Mouse (Mus musculus): Measurements from ENCODE around the gene Akap13. TPM values are rescaled to one million over a fixed set of nuclear protein-coding genes. Genes with fewer than 3 reads are reported as not detected.

Akap13 gene
- polyA plus RNA-seq, 1 experiment from 2014 or later, result 17.1 TPM

DNA sequence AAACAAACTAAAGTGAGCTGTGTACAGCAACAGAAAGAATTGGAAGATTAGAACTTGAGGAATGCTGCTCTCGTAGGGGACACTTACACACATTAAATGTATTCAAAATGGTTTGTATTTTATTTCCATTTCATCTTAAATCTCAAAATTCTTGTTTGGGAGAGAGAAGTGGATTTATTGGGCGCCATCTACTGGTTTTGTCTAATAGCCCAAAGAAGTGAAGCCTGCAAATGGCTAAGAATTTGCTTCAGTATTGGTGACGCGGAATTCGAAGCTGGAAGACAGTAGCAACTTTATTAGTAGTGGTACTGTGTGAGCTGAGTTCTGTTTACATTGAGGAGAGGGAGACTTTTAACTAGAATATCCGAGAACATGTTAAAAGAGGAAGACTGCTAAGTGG, 100.6 kb downstream of the Akap13 start:
- no peak for ATAC-seq
- H3K9ac ChIP-seq (replicated peaks), result no peak overlapping the region
- 0 out of 2 replicates have a peak, but pooled peaks cover 4% of the 10 kb centered on the region for H3K4me1 ChIP-seq (replicated peaks)
- no peak overlapping the region for H3K27ac ChIP-seq
- no peak overlapping the region for H3K4me3 ChIP-seq (replicated peaks)
- H3K4me2 ChIP-seq (replicated peaks), result no peak overlapping the region
- 60% methylated on average over 6 of the region's 6 CpGs for WGBS
- H3K36me3 ChIP-seq, result no peaks in the 10 kb centered on the region
- no peaks in the 10 kb centered on the region for H3K27me3 ChIP-seq
- H3K9me3 ChIP-seq, result no peaks in the 10 kb centered on the region

- H3K4me2 ChIP-seq (replicated peaks), result no peak overlapping the region
- H3K9ac ChIP-seq (replicated peaks), result no peak overlapping the region
- H3K27ac ChIP-seq, result no peak overlapping the region
- H3K4me1 ChIP-seq (replicated peaks), result 0 out of 2 replicates have a peak, but pooled peaks cover 4% of the 10 kb centered on the region
- no peak overlapping the region for H3K4me3 ChIP-seq (replicated peaks)
- no peaks in the 10 kb centered on the region for H3K36me3 ChIP-seq
- no peaks in the 10 kb centered on the region for H3K9me3 ChIP-seq
- ATAC-seq, result no peak
- 77% methylated on average over 1 of the region's 1 CpGs for WGBS
- H3K27me3 ChIP-seq, result no peaks in the 10 kb centered on the region
Observed at GRCm38 (mm10) chr7:75558225-75558624, 102.9 kb downstream of the Akap13 start.

- no peaks in the 10 kb centered on the region for H3K9me3 ChIP-seq
- no peak for ATAC-seq
- no peak overlapping the region for H3K27ac ChIP-seq
- no peak overlapping the region for H3K4me2 ChIP-seq (replicated peaks)
- H3K9ac ChIP-seq (replicated peaks), result no peak overlapping the region
- no peak overlapping the region for H3K4me3 ChIP-seq (replicated peaks)
- 0 out of 2 replicates have a peak, but pooled peaks cover 4% of the 10 kb centered on the region for H3K4me1 ChIP-seq (replicated peaks)
- 64% methylated on average over 4 of the region's 4 CpGs for WGBS
- H3K27me3 ChIP-seq, result no peaks in the 10 kb centered on the region
- no peaks in the 10 kb centered on the region for H3K36me3 ChIP-seq
Observed at GRCm38 (mm10) chr7:75559119-75559518, 103.8 kb downstream of the Akap13 start.

DNA sequence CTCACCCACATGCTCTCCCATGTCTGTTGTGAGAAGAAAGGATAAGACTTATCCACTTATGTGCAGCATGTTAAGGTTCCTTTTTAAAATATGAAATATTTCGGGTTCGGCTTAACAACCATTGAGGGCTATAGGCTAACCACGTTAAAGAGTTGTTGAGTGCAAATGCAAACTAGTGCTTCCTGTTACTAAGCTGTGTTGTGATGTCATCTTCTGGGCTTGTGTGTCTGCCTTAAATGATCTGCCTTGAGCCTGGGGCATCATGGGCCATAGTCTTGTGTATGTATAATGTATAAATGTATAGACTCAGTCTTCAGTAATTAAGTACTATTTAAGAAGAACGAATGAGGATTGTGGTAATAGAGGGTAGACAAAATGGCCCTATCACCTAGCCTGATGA, 104.6 kb downstream of the Akap13 start:
- H3K27me3 ChIP-seq, result no peaks in the 10 kb centered on the region
- ATAC-seq, result no peak
- 96% methylated on average over 4 of the region's 4 CpGs for WGBS

DNA sequence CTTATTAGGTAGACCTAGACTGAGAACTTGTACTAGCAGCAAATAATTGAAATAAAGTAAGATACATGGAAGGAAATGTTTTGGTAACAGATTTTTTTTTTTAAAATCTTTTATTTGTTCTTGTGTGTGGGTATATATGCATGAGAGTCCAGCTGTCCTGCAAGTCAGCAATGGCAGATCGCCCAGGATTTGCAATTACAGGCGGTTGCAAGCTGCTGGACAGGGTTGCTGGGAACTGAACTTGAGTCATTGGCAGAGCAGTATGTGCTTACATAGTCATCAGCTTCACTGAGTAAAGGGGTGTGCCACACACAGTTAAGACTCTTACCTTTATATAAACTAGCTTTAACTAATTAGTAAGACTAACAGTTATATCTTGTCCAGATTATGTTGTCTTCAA, 105.2 kb downstream of the Akap13 start:
- ATAC-seq, result no peak
- Histone ChIP-seq H3K4me3 (replicated peaks) (no peak overlapping the region), H3K27ac (no peak overlapping the region), H3K36me3 (no peaks in the 10 kb centered on the region), H3K9me3 (no peaks in the 10 kb centered on the region), H3K4me1 (replicated peaks) (0 out of 2 replicates have a peak, but pooled peaks cover 4% of the 10 kb centered on the region), H3K9ac (replicated peaks) (no peak overlapping the region), H3K27me3 (no peaks in the 10 kb centered on the region), H3K4me2 (replicated peaks) (no peak overlapping the region)
- WGBS, result 97% methylated on average over 2 of the region's 2 CpGs

More for the DNA sequence above, 104.6 kb downstream of the Akap13 start:
- no peak overlapping the region for H3K9ac ChIP-seq (replicated peaks)
- H3K4me3 ChIP-seq (replicated peaks), result no peak overlapping the region
- H3K36me3 ChIP-seq, result no peaks in the 10 kb centered on the region
- H3K9me3 ChIP-seq, result no peaks in the 10 kb centered on the region
- H3K4me1 ChIP-seq (replicated peaks), result 0 out of 2 replicates have a peak, but pooled peaks cover 4% of the 10 kb centered on the region
- no peak overlapping the region for H3K27ac ChIP-seq
- no peak overlapping the region for H3K4me2 ChIP-seq (replicated peaks)

- Histone ChIP-seq H3K9ac (replicated peaks) (no peak overlapping the region), H3K27me3 (no peaks in the 10 kb centered on the region), H3K4me3 (replicated peaks) (no peak overlapping the region), H3K4me2 (replicated peaks) (no peak overlapping the region), H3K9me3 (no peaks in the 10 kb centered on the region), H3K4me1 (replicated peaks) (0 out of 2 replicates have a peak, but pooled peaks cover 4% of the 10 kb centered on the region), H3K27ac (no peak overlapping the region), H3K36me3 (no peaks in the 10 kb centered on the region)
- 98% methylated on average over 1 of the region's 1 CpGs for WGBS
- no peak for ATAC-seq
Observed at GRCm38 (mm10) chr7:75561134-75561533, 105.8 kb downstream of the Akap13 start.

GRCm38 (mm10) chr7:75568276-75568675, 112.9 kb downstream of the Akap13 start:
- Histone ChIP-seq H3K27me3 (no peaks in the 10 kb centered on the region), H3K9ac (replicated peaks) (no peak overlapping the region), H3K4me2 (replicated peaks) (no peak overlapping the region), H3K4me3 (replicated peaks) (no peak overlapping the region), H3K4me1 (replicated peaks) (no peaks in the 10 kb centered on the region), H3K36me3 (no peaks in the 10 kb centered on the region), H3K9me3 (no peaks in the 10 kb centered on the region), H3K27ac (no peak overlapping the region)
- WGBS, result 89% methylated on average over 4 of the region's 4 CpGs
- no peak for ATAC-seq

DNA sequence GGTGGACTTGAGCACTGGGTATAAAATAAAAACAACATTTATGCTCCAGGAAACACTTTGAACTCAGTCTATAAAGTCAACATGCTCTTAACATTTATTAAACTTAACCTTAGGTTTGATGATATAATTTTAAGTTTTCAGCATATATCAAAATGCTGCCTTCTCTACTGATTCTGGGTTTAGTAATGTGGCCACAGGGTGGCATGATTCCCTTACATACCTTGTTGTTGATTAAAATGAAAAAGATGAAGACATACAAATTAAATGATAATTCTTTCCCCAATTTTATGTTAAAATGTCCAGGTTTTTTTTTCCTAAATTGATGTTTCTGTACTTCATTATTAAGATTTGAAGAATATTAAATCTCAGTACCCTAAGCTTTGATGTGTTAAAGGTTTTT, 113.5 kb downstream of the Akap13 start:
- no peaks in the 10 kb centered on the region for H3K27me3 ChIP-seq
- no peak overlapping the region for H3K27ac ChIP-seq
- H3K9ac ChIP-seq (replicated peaks), result no peak overlapping the region
- no peak overlapping the region for H3K4me2 ChIP-seq (replicated peaks)
- no peak overlapping the region for H3K4me3 ChIP-seq (replicated peaks)
- H3K36me3 ChIP-seq, result no peaks in the 10 kb centered on the region
- no peaks in the 10 kb centered on the region for H3K9me3 ChIP-seq
- no peak for ATAC-seq
- no peaks in the 10 kb centered on the region for H3K4me1 ChIP-seq (replicated peaks)

DNA sequence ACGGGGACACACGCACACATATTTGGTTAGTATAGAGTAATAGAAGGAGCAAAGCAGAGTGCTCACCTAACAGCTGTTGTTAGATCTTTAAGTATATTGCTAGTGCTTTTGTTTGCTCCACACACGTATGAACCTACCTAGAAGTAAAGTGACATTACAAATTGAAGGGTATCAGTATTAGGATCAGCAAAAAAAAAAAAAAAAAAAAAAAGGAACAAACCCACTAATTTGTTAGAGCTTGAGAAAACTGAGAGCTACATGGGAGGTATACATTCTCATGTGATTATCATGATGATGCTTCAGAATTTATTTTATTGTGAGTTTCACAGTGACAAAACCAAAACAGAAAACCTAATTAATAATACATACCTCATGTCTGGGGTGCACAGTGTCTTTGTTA, 114.9 kb downstream of the Akap13 start:
- no peak overlapping the region for H3K27ac ChIP-seq
- no peaks in the 10 kb centered on the region for H3K9me3 ChIP-seq
- 0 out of 2 replicates have a peak, but pooled peaks cover 6% of the 10 kb centered on the region for H3K4me1 ChIP-seq (replicated peaks)
- no peak for ATAC-seq
- no peak overlapping the region for H3K9ac ChIP-seq (replicated peaks)
- WGBS, result 95% methylated on average over 3 of the region's 3 CpGs
- no peak overlapping the region for H3K4me2 ChIP-seq (replicated peaks)
- H3K36me3 ChIP-seq, result no peaks in the 10 kb centered on the region
- H3K27me3 ChIP-seq, result no peaks in the 10 kb centered on the region
- no peak overlapping the region for H3K4me3 ChIP-seq (replicated peaks)

DNA sequence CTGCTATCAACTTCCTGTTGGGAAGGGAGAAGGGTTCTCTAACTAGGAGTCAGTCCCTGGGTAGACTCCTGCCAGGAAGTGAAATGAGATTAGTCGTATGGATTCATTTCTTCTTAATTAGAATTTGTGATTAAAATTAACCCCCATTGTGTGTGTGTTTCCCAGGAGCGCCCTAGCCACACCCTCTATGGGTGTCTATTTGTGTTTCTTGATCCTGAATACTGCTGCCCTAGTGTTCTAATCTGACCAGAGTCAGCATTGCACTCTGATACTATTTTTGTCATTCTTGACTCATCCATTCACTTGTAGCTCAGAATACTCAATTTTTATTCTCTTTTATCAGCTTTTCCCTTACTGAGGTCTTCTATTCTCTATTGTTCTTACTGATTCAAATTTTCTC, 115.7 kb downstream of the Akap13 start:
- Histone ChIP-seq H3K27ac (no peak overlapping the region), H3K36me3 (no peaks in the 10 kb centered on the region), H3K4me2 (replicated peaks) (no peak overlapping the region), H3K4me3 (replicated peaks) (no peak overlapping the region), H3K9ac (replicated peaks) (no peak overlapping the region), H3K9me3 (no peaks in the 10 kb centered on the region), H3K27me3 (no peaks in the 10 kb centered on the region), H3K4me1 (replicated peaks) (0 out of 2 replicates have a peak, but pooled peaks cover 6% of the 10 kb centered on the region)
- no peak for ATAC-seq
- WGBS, result 61% methylated on average over 2 of the region's 2 CpGs

- no peak overlapping the region for H3K27ac ChIP-seq
- H3K4me2 ChIP-seq (replicated peaks), result no peak overlapping the region
- H3K4me1 ChIP-seq (replicated peaks), result 0 out of 2 replicates have a peak, but pooled peaks cover 6% of the 10 kb centered on the region
- H3K9ac ChIP-seq (replicated peaks), result no peak overlapping the region
- ATAC-seq, result no peak
- 95% methylated on average over 4 of the region's 4 CpGs for WGBS
- H3K9me3 ChIP-seq, result no peaks in the 10 kb centered on the region
- no peak overlapping the region for H3K4me3 ChIP-seq (replicated peaks)
- no peaks in the 10 kb centered on the region for H3K36me3 ChIP-seq
- H3K27me3 ChIP-seq, result no peaks in the 10 kb centered on the region
Observed at GRCm38 (mm10) chr7:75572127-75572526, 116.8 kb downstream of the Akap13 start.

GRCm38 (mm10) chr7:75575120-75575649, 119.9 kb downstream of the Akap13 start:
- Histone ChIP-seq H3K27me3 (no peaks in the 10 kb centered on the region), H3K9me3 (no peaks in the 10 kb centered on the region), H3K4me3 (replicated peaks) (no peak overlapping the region), H3K9ac (replicated peaks) (no peak overlapping the region), H3K4me2 (replicated peaks) (no peak overlapping the region), H3K4me1 (replicated peaks) (0 out of 2 replicates have a peak, but pooled peaks cover 6% of the 10 kb centered on the region), H3K27ac (no peak overlapping the region), H3K36me3 (0 out of 2 replicates have a peak, but pooled peaks cover 6% of the 10 kb centered on the region)
- WGBS, result 65% methylated on average over 9 of the region's 9 CpGs
- no peak for ATAC-seq
